In the genomic region with DNA sequence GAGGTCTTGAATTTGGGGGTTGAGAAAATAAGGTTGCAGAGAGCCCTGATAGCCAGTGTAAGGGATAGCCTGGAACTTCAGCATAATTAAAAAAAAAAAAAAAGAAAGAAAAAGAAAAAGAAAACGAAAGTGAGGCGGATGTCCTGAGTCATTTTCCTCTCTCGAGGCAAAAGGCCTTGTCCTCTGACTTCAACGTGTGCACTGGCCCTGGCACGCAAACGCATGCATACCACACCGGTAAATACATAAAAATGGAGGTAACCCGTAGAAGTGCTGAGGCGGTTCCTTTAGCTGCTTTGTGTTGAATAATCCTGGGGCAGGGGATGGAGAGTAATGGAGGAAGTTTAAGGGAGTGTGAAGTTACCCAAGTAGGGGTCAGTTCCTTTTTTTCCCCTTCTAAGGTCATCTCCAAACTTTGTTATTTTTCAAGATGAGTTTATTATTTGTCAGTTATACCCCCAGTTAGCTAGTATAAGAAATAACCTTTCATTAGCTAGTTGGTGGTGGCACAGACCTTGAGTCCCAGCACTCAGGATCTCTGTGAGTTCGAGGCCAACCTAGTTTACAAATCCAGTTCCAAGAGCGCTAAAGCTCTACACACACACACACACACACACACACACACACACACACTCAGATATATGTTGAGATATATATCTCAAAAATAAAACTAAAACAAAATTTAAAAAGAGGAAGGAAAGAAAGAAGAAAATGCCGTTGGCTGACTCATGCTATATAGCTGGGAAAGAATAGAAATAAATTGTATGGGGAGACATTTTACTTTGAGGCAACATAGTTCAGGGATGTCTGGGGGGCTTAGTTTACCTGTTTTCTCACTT, we compare ENCODE assay signal across 8 mouse cellular contexts. TPM values are rescaled to one million over a fixed set of nuclear protein-coding genes. Genes with fewer than 3 reads are reported as not detected.
A peak's percentile ranks its signal among the peaks of the same experiment; 100 is the strongest.
DNase-seq lines count a peak whose midpoint lies in the region; ATAC-seq lines count a peak whose summit lies in the region.

No protein-coding gene starts in this region.

- DNase-seq in neural tube, embryonic 11.5 days (ENCODE audit: low spot score): no peak
- DNase-seq in neural tube, embryonic 10.5 days (ENCODE audit: extremely low spot score, low spot score): no peak
- no peak for DNase-seq in forebrain, embryonic 11.5 days (ENCODE audit: low spot score)
- no peak for DNase-seq in liver, embryonic 11.5 days (ENCODE audit: low spot score)
- no peak for DNase-seq in gastrocnemius, postnatal 14 days
- no peak for DNase-seq in testis, postnatal 10 days (ENCODE audit: low spot score)

- H3K9ac ChIP-seq in neural tube, embryonic 11.5 days (ENCODE audit: low read length): no peak overlapping the region
- H3K9ac ChIP-seq in forebrain, embryonic 11.5 days (ENCODE audit: low read length): no peak overlapping the region
- peak overlapping the region; percentile 54; the same call in 1 of the 2 replicates for H3K9ac ChIP-seq in liver, embryonic 11.5 days (ENCODE audit: low read depth, low read length)
- no peak overlapping the region for H3K9ac ChIP-seq in neural tube, embryonic 14.5 days (replicated peaks; ENCODE audit: low read depth, low read length)

- no peaks in the 10 kb centered on the region for H3K9me3 ChIP-seq in neural tube, embryonic 11.5 days (ENCODE audit: control insufficient read depth, low read length)
- H3K9me3 ChIP-seq in forebrain, embryonic 11.5 days (ENCODE audit: control insufficient read depth, low read length): no peaks in the 10 kb centered on the region
- H3K9me3 ChIP-seq in liver, embryonic 11.5 days (ENCODE audit: control insufficient read depth, low read length): no peaks in the 10 kb centered on the region
- no peaks in the 10 kb centered on the region for H3K9me3 ChIP-seq in neural tube, embryonic 14.5 days (ENCODE audit: control insufficient read depth, low read length)

- no peak for ATAC-seq in neural tube, embryonic 11.5 days (ENCODE audit: insufficient read depth, low FRiP score, low TSS enrichment)
- ATAC-seq in forebrain, embryonic 11.5 days (replicated peaks; ENCODE audit: low FRiP score): no peak
- no peak for ATAC-seq in liver, embryonic 11.5 days (replicated peaks; ENCODE audit: low FRiP score)
- ATAC-seq in neural tube, embryonic 14.5 days (ENCODE audit: low read depth): no peak
- no peak for ATAC-seq in erythroid progenitor cell, adult 5-6 weeks (replicated peaks; ENCODE audit: low FRiP score, poor library complexity, severe bottlenecking)

- H3K4me2 ChIP-seq in neural tube, embryonic 11.5 days (ENCODE audit: low read depth): peak overlapping the region; percentile 53
- H3K4me2 ChIP-seq in forebrain, embryonic 11.5 days (ENCODE audit: low read depth, low read length, severe bottlenecking): peak overlapping the region; percentile 80
- peak overlapping the region; percentile 94 for H3K4me2 ChIP-seq in liver, embryonic 11.5 days
- peak overlapping the region; percentile 59; the same call in 1 of the 2 replicates for H3K4me2 ChIP-seq in neural tube, embryonic 14.5 days (ENCODE audit: low read depth, low read length)

- no peaks in the 10 kb centered on the region for H3K36me3 ChIP-seq in neural tube, embryonic 11.5 days (ENCODE audit: control insufficient read depth, insufficient read depth, low read length)
- H3K36me3 ChIP-seq in forebrain, embryonic 11.5 days (ENCODE audit: control insufficient read depth, insufficient read depth, low read length): no peaks in the 10 kb centered on the region
- no peaks in the 10 kb centered on the region for H3K36me3 ChIP-seq in liver, embryonic 11.5 days (ENCODE audit: control insufficient read depth, insufficient read depth, low read length)
- no peaks in the 10 kb centered on the region for H3K36me3 ChIP-seq in neural tube, embryonic 14.5 days (ENCODE audit: control insufficient read depth, insufficient read depth, low read length)

- no peaks in the 10 kb centered on the region for H3K4me1 ChIP-seq in neural tube, embryonic 11.5 days (ENCODE audit: control insufficient read depth, insufficient read depth, low read length)
- 0 out of 2 replicates have a peak, but pooled peaks cover 3% of the 10 kb centered on the region for H3K4me1 ChIP-seq in forebrain, embryonic 11.5 days (replicated peaks; ENCODE audit: control insufficient read depth, insufficient read depth, low read length)
- no peaks in the 10 kb centered on the region for H3K4me1 ChIP-seq in liver, embryonic 11.5 days (replicated peaks; ENCODE audit: control insufficient read depth, insufficient read depth, low read length)
- 0 out of 2 replicates have a peak, but pooled peaks cover 5% of the 10 kb centered on the region for H3K4me1 ChIP-seq in neural tube, embryonic 14.5 days (ENCODE audit: control insufficient read depth, insufficient read depth, low read length)

- 54% methylated on average over 12 of the region's 12 CpGs for WGBS in neural tube, embryonic 11.5 days
- WGBS in forebrain, embryonic 11.5 days: 50% methylated on average over 12 of the region's 12 CpGs
- WGBS in liver, embryonic 11.5 days: 36% methylated on average over 12 of the region's 12 CpGs
- 53% methylated on average over 12 of the region's 12 CpGs for WGBS in neural tube, embryonic 14.5 days

- no peak overlapping the region; the same call in 1 of the 2 replicates for H3K4me3 ChIP-seq in neural tube, embryonic 11.5 days (ENCODE audit: low read depth, low read length)
- peak overlapping the region; percentile 38 for H3K4me3 ChIP-seq in forebrain, embryonic 11.5 days (ENCODE audit: low read depth, low read length)
- H3K4me3 ChIP-seq in liver, embryonic 11.5 days (ENCODE audit: low read depth, low read length): peak overlapping the region; percentile 63
- peak overlapping the region; percentile 24; the same call in 1 of the 2 replicates for H3K4me3 ChIP-seq in neural tube, embryonic 14.5 days (ENCODE audit: low read depth, low read length)

- intact Hi-C loops in gastrocnemius, postnatal 14 days (cut with DNase I; ENCODE audit: low total_unique reads): no loop called here

- H3K27me3 ChIP-seq in neural tube, embryonic 11.5 days (ENCODE audit: control insufficient read depth, insufficient read depth, low read length): no peaks in the 10 kb centered on the region
- peaks cover 6% of the 10 kb centered on the region; the same call in 1 of the 2 replicates for H3K27me3 ChIP-seq in forebrain, embryonic 11.5 days (ENCODE audit: control insufficient read depth, insufficient read depth, low read length)
- no peaks in the 10 kb centered on the region; the same call in 1 of the 2 replicates for H3K27me3 ChIP-seq in liver, embryonic 11.5 days (replicated peaks; ENCODE audit: control insufficient read depth, insufficient read depth, low read length)
- no peaks in the 10 kb centered on the region for H3K27me3 ChIP-seq in neural tube, embryonic 14.5 days (ENCODE audit: control insufficient read depth, insufficient read depth, low read length)

- H3K27ac ChIP-seq in neural tube, embryonic 11.5 days (ENCODE audit: low read depth, low read length): no peak overlapping the region
- H3K27ac ChIP-seq in forebrain, embryonic 11.5 days (ENCODE audit: low read depth, low read length): no peak overlapping the region
- H3K27ac ChIP-seq in liver, embryonic 11.5 days (ENCODE audit: low read depth, low read length): no peak overlapping the region; the same call in 1 of the 2 replicates
- H3K27ac ChIP-seq in neural tube, embryonic 14.5 days (ENCODE audit: low read depth, low read length): no peak overlapping the region

RNA-seq across cellular contexts. Expression of gene Mlkl, which starts 0.6 kb away (rescaled TPM):
- 0.28 and 0.37 TPM in 2 replicates for polyA plus RNA-seq in neural tube, embryonic 11.5 days (2014; fragmentation: Nextera tagmentation; extraction: Ambion mirVana)
- polyA plus RNA-seq in forebrain, embryonic 11.5 days (2014; fragmentation: Nextera tagmentation; extraction: Ambion mirVana): 0.43 TPM in 1 of 2 replicates, not detected in the other
- 2.6 and 3.0 TPM in 2 replicates for polyA plus RNA-seq in liver, embryonic 11.5 days (2014; fragmentation: Nextera tagmentation; extraction: Ambion mirVana)
- 0.35 TPM in 1 of 2 replicates, not detected in the other for polyA plus RNA-seq in neural tube, embryonic 14.5 days (2014; fragmentation: Nextera tagmentation; extraction: Ambion mirVana)
- total RNA-seq in gastrocnemius, postnatal 14 days (2021): 1 to 10 TPM; 1.1 to 1.5 TPM
- 15.1 and 20.5 TPM in 2 replicates for total RNA-seq in erythroid progenitor cell, adult 5-6 weeks (2015; ENCODE audit: low replicate concordance)
- 3.0 and 9.1 TPM in 2 replicates for total RNA-seq in erythroid progenitor cell, adult 5-6 weeks (2017; ENCODE audit: low replicate concordance)

RNA-seq across cellular contexts. Expression of gene Rfwd3, which starts 38.6 kb away (rescaled TPM):
- 84.1 and 85.4 TPM in 2 replicates for polyA plus RNA-seq in neural tube, embryonic 11.5 days (2014; fragmentation: Nextera tagmentation; extraction: Ambion mirVana)
- polyA plus RNA-seq in forebrain, embryonic 11.5 days (2014; fragmentation: Nextera tagmentation; extraction: Ambion mirVana): 97.3 TPM in 2 replicates
- 81.6 and 96.1 TPM in 2 replicates for polyA plus RNA-seq in liver, embryonic 11.5 days (2014; fragmentation: Nextera tagmentation; extraction: Ambion mirVana)
- 19.2 and 25.4 TPM in 2 replicates for polyA plus RNA-seq in neural tube, embryonic 14.5 days (2014; fragmentation: Nextera tagmentation; extraction: Ambion mirVana)
- total RNA-seq in gastrocnemius, postnatal 14 days (2021): 1 to 10 TPM; 6.1 to 6.9 TPM
- 117 and 127 TPM in 2 replicates for total RNA-seq in erythroid progenitor cell, adult 5-6 weeks (2015; ENCODE audit: low replicate concordance)
- total RNA-seq in erythroid progenitor cell, adult 5-6 weeks (2017; ENCODE audit: low replicate concordance): 133 and 138 TPM in 2 replicates

RNA-seq across cellular contexts. Expression of gene Fa2h, which starts 55.0 kb away (rescaled TPM):
- polyA plus RNA-seq in neural tube, embryonic 11.5 days (2014; fragmentation: Nextera tagmentation; extraction: Ambion mirVana): not detected in 2 replicates
- polyA plus RNA-seq in forebrain, embryonic 11.5 days (2014; fragmentation: Nextera tagmentation; extraction: Ambion mirVana): 0.09 TPM in 1 of 2 replicates, not detected in the other
- polyA plus RNA-seq in liver, embryonic 11.5 days (2014; fragmentation: Nextera tagmentation; extraction: Ambion mirVana): not detected in 2 replicates
- polyA plus RNA-seq in neural tube, embryonic 14.5 days (2014; fragmentation: Nextera tagmentation; extraction: Ambion mirVana): 0.45 and 1.1 TPM in 2 replicates
- total RNA-seq in gastrocnemius, postnatal 14 days (2021): 1 to 10 TPM; 1.5 to 7.6 TPM
- not detected in 2 replicates for total RNA-seq in erythroid progenitor cell, adult 5-6 weeks (2015; ENCODE audit: low replicate concordance)
- total RNA-seq in erythroid progenitor cell, adult 5-6 weeks (2017; ENCODE audit: low replicate concordance): not detected in 2 replicates
